Mouse (Mus musculus): ENCODE measurements around the gene Gpr146. TPM values are rescaled to one million over a fixed set of nuclear protein-coding genes. Genes with fewer than 3 reads are reported as not detected.
"Not testable (repeated sequence)": the region's sequence is repeated elsewhere in the genome, so short reads cannot be mapped to it uniquely, and the experiment has no call there.

Gene Gpr146
- 1.2 and 1.8 TPM in 2 replicates for polyA plus RNA-seq (2014; fragmentation: Nextera tagmentation; extraction: Ambion mirVana)

GRCm38 (mm10) chr5:139377468-139378270, at the start of gene Gpr146:
TSS of gene Gpr146 (plus strand) at chr5:139377697.
- Histone ChIP-seq H3K9ac (replicated peaks; ENCODE audit: low read length) (no peak within 1 kb of the TSS; the same call in 1 of the 2 replicates), H3K27ac (replicated peaks; ENCODE audit: low read depth, low read length) (no peak within 1 kb of the TSS)
- 87% methylated on average over 18 of the region's 18 CpGs for WGBS

GRCm38 (mm10) chr5:139330766-139331165, 46.7 kb upstream of the Gpr146 start:
- 79% methylated on average over 7 of the region's 7 CpGs for WGBS
- Histone ChIP-seq H3K27ac (replicated peaks; ENCODE audit: low read depth, low read length) (no peak overlapping the region), H3K4me1 (ENCODE audit: control insufficient read depth, insufficient read depth, low read length) (no peaks in the 10 kb centered on the region), H3K9me3 (ENCODE audit: control insufficient read depth, low read length) (no peaks in the 10 kb centered on the region), H3K4me2 (ENCODE audit: low read length) (no peak overlapping the region), H3K9ac (replicated peaks; ENCODE audit: low read length) (no peak overlapping the region), H3K36me3 (ENCODE audit: control insufficient read depth, insufficient read depth, low read length) (peaks cover 12% of the 10 kb centered on the region), H3K4me3 (replicated peaks; ENCODE audit: low read depth, low read length) (no peak overlapping the region), H3K27me3 (ENCODE audit: control insufficient read depth, insufficient read depth, low read length) (peaks cover 10% of the 10 kb centered on the region)
- DNase-seq (no peak), ATAC-seq (ENCODE audit: low FRiP score, low TSS enrichment) (no peak)

More at GRCm38 (mm10) chr5:139377468-139378270, at the start of gene Gpr146:
- no peaks in the 10 kb centered on the region for H3K27me3 ChIP-seq (ENCODE audit: control insufficient read depth, insufficient read depth, low read length)
- no peaks in the 10 kb centered on the region for H3K36me3 ChIP-seq (ENCODE audit: control insufficient read depth, insufficient read depth, low read length)
- no peak within 1 kb of the TSS for H3K4me2 ChIP-seq (ENCODE audit: low read length)
- H3K9me3 ChIP-seq (ENCODE audit: control insufficient read depth, low read length) = no peaks in the 10 kb centered on the region
- ATAC-seq (ENCODE audit: low FRiP score, low TSS enrichment) (no peak), DNase-seq (no peak)
- peaks cover 4% of the 10 kb centered on the region for H3K4me1 ChIP-seq (ENCODE audit: control insufficient read depth, insufficient read depth, low read length)
- H3K4me3 ChIP-seq (replicated peaks; ENCODE audit: low read depth, low read length) = no peak within 1 kb of the TSS

- Histone ChIP-seq H3K4me1 (ENCODE audit: control insufficient read depth, insufficient read depth, low read length) (no peaks in the 10 kb centered on the region), H3K36me3 (ENCODE audit: control insufficient read depth, insufficient read depth, low read length) (peaks cover 22% of the 10 kb centered on the region), H3K4me2 (ENCODE audit: low read length) (no peak overlapping the region), H3K4me3 (replicated peaks; ENCODE audit: low read depth, low read length) (no peak overlapping the region), H3K27ac (replicated peaks; ENCODE audit: low read depth, low read length) (no peak overlapping the region), H3K27me3 (ENCODE audit: control insufficient read depth, insufficient read depth, low read length) (peaks cover under 1% of the 10 kb centered on the region; the same call in 1 of the 2 replicates), H3K9ac (replicated peaks; ENCODE audit: low read length) (no peak overlapping the region), H3K9me3 (ENCODE audit: control insufficient read depth, low read length) (no peaks in the 10 kb centered on the region)
- 20% methylated on average over 8 of the region's 8 CpGs for WGBS
- peak; percentile 86 for DNase-seq
- ATAC-seq (ENCODE audit: low FRiP score, low TSS enrichment) = no peak
Observed at GRCm38 (mm10) chr5:139331742-139332141, 45.8 kb upstream of the Gpr146 start.

- H3K9me3 ChIP-seq (ENCODE audit: control insufficient read depth, low read length) = no peaks in the 10 kb centered on the region
- H3K36me3 ChIP-seq (ENCODE audit: control insufficient read depth, insufficient read depth, low read length) = peaks cover 31% of the 10 kb centered on the region
- no peak for ATAC-seq (ENCODE audit: low FRiP score, low TSS enrichment)
- H3K9ac ChIP-seq (replicated peaks; ENCODE audit: low read length) = no peak overlapping the region
- H3K4me3 ChIP-seq (replicated peaks; ENCODE audit: low read depth, low read length) = no peak overlapping the region
- H3K4me2 ChIP-seq (ENCODE audit: low read length) = no peak overlapping the region
- no peaks in the 10 kb centered on the region for H3K4me1 ChIP-seq (ENCODE audit: control insufficient read depth, insufficient read depth, low read length)
- DNase-seq = no peak
- WGBS = 88% methylated on average over 8 of the region's 8 CpGs
- H3K27me3 ChIP-seq (ENCODE audit: control insufficient read depth, insufficient read depth, low read length) = no peaks in the 10 kb centered on the region
- no peak overlapping the region for H3K27ac ChIP-seq (replicated peaks; ENCODE audit: low read depth, low read length)
Observed at GRCm38 (mm10) chr5:139332590-139333272, 44.8 kb upstream of the Gpr146 start.

- peak; percentile 23 for DNase-seq
- no peaks in the 10 kb centered on the region for H3K9me3 ChIP-seq (ENCODE audit: control insufficient read depth, low read length)
- no peaks in the 10 kb centered on the region for H3K4me1 ChIP-seq (ENCODE audit: control insufficient read depth, insufficient read depth, low read length)
- H3K27ac ChIP-seq (replicated peaks; ENCODE audit: low read depth, low read length) = no peak overlapping the region
- H3K27me3 ChIP-seq (ENCODE audit: control insufficient read depth, insufficient read depth, low read length) = no peaks in the 10 kb centered on the region
- ATAC-seq (ENCODE audit: low FRiP score, low TSS enrichment) = no peak
- H3K4me3 ChIP-seq (replicated peaks; ENCODE audit: low read depth, low read length) = no peak overlapping the region
- no peak overlapping the region for H3K4me2 ChIP-seq (ENCODE audit: low read length)
- peaks cover 39% of the 10 kb centered on the region for H3K36me3 ChIP-seq (ENCODE audit: control insufficient read depth, insufficient read depth, low read length)
- H3K9ac ChIP-seq (replicated peaks; ENCODE audit: low read length) = no peak overlapping the region
- 81% methylated on average over 16 of the region's 16 CpGs for WGBS
Observed at GRCm38 (mm10) chr5:139333301-139334013, 44.0 kb upstream of the Gpr146 start.

- not testable (repeated sequence) for DNase-seq; H3K4me1 ChIP-seq (ENCODE audit: control insufficient read depth, insufficient read depth, low read length); H3K4me3 ChIP-seq (replicated peaks; ENCODE audit: low read depth, low read length); H3K4me2 ChIP-seq (ENCODE audit: low read length); H3K27ac ChIP-seq (replicated peaks; ENCODE audit: low read depth, low read length); H3K27me3 ChIP-seq (ENCODE audit: control insufficient read depth, insufficient read depth, low read length); H3K9ac ChIP-seq (replicated peaks; ENCODE audit: low read length); H3K9me3 ChIP-seq (ENCODE audit: control insufficient read depth, low read length); ATAC-seq (ENCODE audit: low FRiP score, low TSS enrichment)
- 83% methylated on average over 10 of the region's 10 CpGs for WGBS
- peaks cover 48% of the 10 kb centered on the region for H3K36me3 ChIP-seq (ENCODE audit: control insufficient read depth, insufficient read depth, low read length)
Observed at GRCm38 (mm10) chr5:139334394-139334793, 43.1 kb upstream of the Gpr146 start.

- 93% methylated on average over 4 of the region's 4 CpGs for WGBS
- no peak overlapping the region for H3K27ac ChIP-seq (replicated peaks; ENCODE audit: low read depth, low read length)
- DNase-seq = no peak
Observed at GRCm38 (mm10) chr5:139335634-139336033, 41.9 kb upstream of the Gpr146 start.

GRCm38 (mm10) chr5:139337826-139338370, 39.6 kb upstream of the Gpr146 start:
- H3K4me1 ChIP-seq (ENCODE audit: control insufficient read depth, insufficient read depth, low read length) = no peaks in the 10 kb centered on the region
- no peak overlapping the region for H3K27ac ChIP-seq (replicated peaks; ENCODE audit: low read depth, low read length)
- no peaks in the 10 kb centered on the region for H3K27me3 ChIP-seq (ENCODE audit: control insufficient read depth, insufficient read depth, low read length)
- no peak for DNase-seq
- no peaks in the 10 kb centered on the region for H3K9me3 ChIP-seq (ENCODE audit: control insufficient read depth, low read length)
- H3K4me3 ChIP-seq (replicated peaks; ENCODE audit: low read depth, low read length) = no peak overlapping the region
- peaks cover 80% of the 10 kb centered on the region for H3K36me3 ChIP-seq (ENCODE audit: control insufficient read depth, insufficient read depth, low read length)
- H3K4me2 ChIP-seq (ENCODE audit: low read length) = no peak overlapping the region
- no peak for ATAC-seq (ENCODE audit: low FRiP score, low TSS enrichment)
- 82% methylated on average over 13 of the region's 13 CpGs for WGBS
- no peak overlapping the region for H3K9ac ChIP-seq (replicated peaks; ENCODE audit: low read length)

More at GRCm38 (mm10) chr5:139335634-139336033, 41.9 kb upstream of the Gpr146 start:
- no peak for ATAC-seq (ENCODE audit: low FRiP score, low TSS enrichment)
- Histone ChIP-seq H3K9me3 (ENCODE audit: control insufficient read depth, low read length) (no peaks in the 10 kb centered on the region), H3K9ac (replicated peaks; ENCODE audit: low read length) (no peak overlapping the region), H3K4me2 (ENCODE audit: low read length) (no peak overlapping the region), H3K4me1 (ENCODE audit: control insufficient read depth, insufficient read depth, low read length) (no peaks in the 10 kb centered on the region), H3K4me3 (replicated peaks; ENCODE audit: low read depth, low read length) (no peak overlapping the region), H3K36me3 (ENCODE audit: control insufficient read depth, insufficient read depth, low read length) (peaks cover 60% of the 10 kb centered on the region), H3K27me3 (ENCODE audit: control insufficient read depth, insufficient read depth, low read length) (no peaks in the 10 kb centered on the region)
